Mouse (Mus musculus) left cerebral cortex, adult 9 months (tissue): Measurements from ENCODE around the gene Ssr2.
A peak's percentile ranks its signal among the peaks of the same experiment; 100 is the strongest.
"Not testable (repeated sequence)": the region's sequence is repeated elsewhere in the genome, so short reads cannot be mapped to it uniquely, and the experiment has no call there.

Experiments
- DNase-seq, 2 experiments: peaks; one replicate each; pipeline ENCODE4 v3.0.0; 2022; ENCODE audit warnings: low spot score in 2 of 2

The Ssr2 gene

GRCm38 (mm10) chr3:88563966-88564365 lies 11.7 kb upstream of the Ssr2 start:
- no peak for DNase-seq

- DNase-seq: no peak
Measured at GRCm38 (mm10) chr3:88566116-88566515, 9.6 kb upstream of the Ssr2 start.

GRCm38 (mm10) chr3:88566536-88567061 lies 9.1 kb upstream of the Ssr2 start:
- no peak for DNase-seq

GRCm38 (mm10) chr3:88567892-88568291 lies 7.8 kb upstream of the Ssr2 start:
- no peak for DNase-seq

- DNase-seq: no peak
Measured at GRCm38 (mm10) chr3:88568615-88569014, 7.1 kb upstream of the Ssr2 start.

- DNase-seq: no peak
Measured at GRCm38 (mm10) chr3:88569093-88569492, 6.6 kb upstream of the Ssr2 start.

- DNase-seq: no peak
Measured at GRCm38 (mm10) chr3:88569694-88570093, 6.0 kb upstream of the Ssr2 start.

- DNase-seq: no peak
Measured at GRCm38 (mm10) chr3:88570341-88570740, 5.3 kb upstream of the Ssr2 start.

GRCm38 (mm10) chr3:88571856-88572255 lies 3.8 kb upstream of the Ssr2 start:
- no peak for DNase-seq

- no peak for DNase-seq
Measured at GRCm38 (mm10) chr3:88572835-88573234, 2.8 kb upstream of the Ssr2 start.

GRCm38 (mm10) chr3:88573810-88574209 lies 1.9 kb upstream of the Ssr2 start:
- no peak for DNase-seq

- not testable (repeated sequence) for DNase-seq
Measured at GRCm38 (mm10) chr3:88577846-88578245, 2.2 kb downstream of the Ssr2 start.

- no peak for DNase-seq
Measured at GRCm38 (mm10) chr3:88578498-88579424, 3.1 kb downstream of the Ssr2 start.

GRCm38 (mm10) chr3:88579454-88580117 lies 3.9 kb downstream of the Ssr2 start:
- peak; percentile 43 to 88 for DNase-seq

- no peak for DNase-seq
Measured at GRCm38 (mm10) chr3:88585769-88586168, 10.1 kb downstream of the Ssr2 start.

- no peak for DNase-seq
Measured at GRCm38 (mm10) chr3:88586640-88587039, 11.0 kb downstream of the Ssr2 start.

- DNase-seq: no peak
Measured at GRCm38 (mm10) chr3:88590246-88590645, 14.6 kb downstream of the Ssr2 start.

- no peak for DNase-seq
Measured at GRCm38 (mm10) chr3:88591044-88591443, 15.4 kb downstream of the Ssr2 start.

- peak in 1 of 2 experiments; percentile 38 for DNase-seq
Measured at GRCm38 (mm10) chr3:88591950-88592731, 16.5 kb downstream of the Ssr2 start.

GRCm38 (mm10) chr3:88592942-88593576 lies 17.4 kb downstream of the Ssr2 start:
- no peak for DNase-seq

- no peak for DNase-seq
Measured at GRCm38 (mm10) chr3:88593893-88594580, 18.4 kb downstream of the Ssr2 start.
